Mouse (Mus musculus) stomach, postnatal 0 days (tissue): Measurements from ENCODE around the gene Gm13272. TPM values are rescaled to one million over a fixed set of nuclear protein-coding genes. Genes with fewer than 3 reads are reported as not detected.
"Not testable (repeated sequence)": the region's sequence is repeated elsewhere in the genome, so short reads cannot be mapped to it uniquely, and the experiment has no call there.

Source experiments
- ATAC-seq: fragments of 200-750 bp; cut with Nextera tagmentation; 2 replicates; pipeline ENCODE4 v1.8.0; 2017; ENCODE audit not compliant: low FRiP score, low TSS enrichment
- DNase-seq: peaks from one replicate; pipeline ENCODE4 v3.0.0-alpha.2; 2016; ENCODE audit warnings: low spot score
- H3K27ac ChIP-seq: fragments of 300-500 bp; sonication (generic); replicated peaks from 2 replicates; pipeline ENCODE4 v1.5.1; 2014; ENCODE audit warnings: mild to moderate bottlenecking, control low read depth
- H3K27me3 ChIP-seq: fragments of 300-500 bp; sonication (generic); 2 replicates; pipeline ENCODE4 v1.6.1; 2014; ENCODE audit warnings: low read length; ENCODE audit not compliant: control insufficient read depth, insufficient read depth
- H3K36me3 ChIP-seq: fragments of 300-500 bp; sonication (generic); 2 replicates; pipeline ENCODE4 v1.6.1; 2014; ENCODE audit warnings: low read length, mixed read lengths; ENCODE audit not compliant: control insufficient read depth, insufficient read depth
- H3K4me1 ChIP-seq: fragments of 300-500 bp; sonication (generic); replicated peaks from 2 replicates; pipeline ENCODE4 v1.6.1; 2014; ENCODE audit warnings: antibody characterized with exemption; ENCODE audit not compliant: control insufficient read depth, insufficient read depth
- H3K4me2 ChIP-seq: fragments of 300-500 bp; sonication (generic); replicated peaks from 2 replicates; pipeline ENCODE4 v1.6.1; 2014; ENCODE audit warnings: low read depth, mild to moderate bottlenecking, control low read depth, moderate library complexity
- H3K4me3 ChIP-seq: fragments of 300-500 bp; sonication (generic); 2 replicates; pipeline ENCODE4 v1.5.1; 2014; ENCODE audit warnings: low read depth, low read length, control low read depth
- H3K9ac ChIP-seq: fragments of 300-500 bp; sonication (generic); 2 replicates; pipeline ENCODE4 v1.6.1; 2014; ENCODE audit warnings: mild to moderate bottlenecking, low read length, control low read depth, mixed read lengths
- H3K9me3 ChIP-seq: fragments of 300-500 bp; sonication (generic); 2 replicates; pipeline ENCODE4 v1.6.1; 2016; ENCODE audit warnings: low read length; ENCODE audit not compliant: control insufficient read depth
- CTCF ChIP-seq: IDR thresholded peaks from 2 replicates; pipeline ENCODE4 v1.5.1; 2016; ENCODE audit warnings: antibody characterized with exemption, low read depth, mild to moderate bottlenecking, moderate library complexity
- WGBS: fragments of 180-500 bp; shearing (Covaris S2); extraction: QIAGEN DNeasy Blood & Tissue Kit; methylation state at CpG from one replicate; pipeline ENCODE4 v1.1.7; 2014; 5-methylcytosine and 5-hydroxymethylcytosine counted together
- polyA plus RNA-seq: library from polyadenylated mRNA; unstranded; fragments of >200 nt; fragmentation: Nextera tagmentation; extraction: Ambion mirVana; gene quantifications from 2 replicates; pipeline ENCODE4 v1.2.1, GENCODE M21; 2015

Gene Gm13272
- polyA plus RNA-seq, 1 experiment from 2014 or later: not detected

DNA sequence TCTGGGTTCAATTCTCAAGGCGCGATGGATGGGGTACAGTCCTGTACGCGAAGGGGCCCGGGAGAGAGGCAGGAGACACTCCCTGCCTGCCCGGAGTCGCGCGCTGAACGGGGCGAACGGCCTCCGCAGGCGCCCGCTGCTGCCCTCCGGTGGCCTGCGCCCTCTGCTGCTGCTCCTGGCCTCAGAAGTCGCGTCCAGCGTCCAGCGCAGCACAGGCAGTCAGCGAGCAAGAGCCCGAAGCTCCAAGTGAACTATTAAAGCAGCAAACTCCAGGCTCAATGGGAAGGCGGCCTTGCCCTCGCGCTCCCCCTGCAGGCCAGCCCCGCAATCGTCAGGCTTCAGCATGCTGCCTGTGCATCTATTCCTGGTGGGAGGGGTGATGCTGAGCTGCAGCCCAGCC, 19.2 kb upstream of the Gm13272 start:
- H3K9me3 ChIP-seq, H3K36me3 ChIP-seq, H3K9ac ChIP-seq, H3K4me1 ChIP-seq, ATAC-seq, H3K27me3 ChIP-seq: not testable (repeated sequence)
- H3K4me3 ChIP-seq: peak overlapping the region; percentile 31
- peak; percentile 71 for TF ChIP-seq CTCF
- WGBS: under 1% methylated on average over 21 of the region's 28 CpGs
- H3K27ac ChIP-seq: 0 out of 2 replicates have a peak overlapping the region, but pooled peaks have one; percentile 24
- peak overlapping the region; percentile 41 for H3K4me2 ChIP-seq
- DNase-seq: peak; percentile 79

DNA sequence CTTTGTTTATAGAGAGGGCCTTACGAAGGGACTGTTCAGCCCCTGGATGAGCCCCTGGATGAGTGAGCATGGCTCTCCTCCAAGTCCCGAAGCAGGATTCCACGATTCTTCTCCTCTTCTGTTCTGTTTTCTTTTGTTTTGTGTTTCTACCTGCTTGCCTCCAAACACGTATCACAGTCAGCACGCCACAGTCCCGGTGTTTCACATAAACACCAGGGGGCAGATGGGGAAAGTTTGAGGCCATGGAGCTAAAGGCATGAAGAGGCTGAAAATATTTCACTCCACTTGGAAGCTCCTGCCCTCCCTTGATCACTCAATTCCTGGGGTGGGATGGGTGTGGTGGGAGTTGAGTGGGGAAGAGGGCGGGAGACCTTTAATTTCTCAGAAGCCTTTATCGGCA, 17.9 kb upstream of the Gm13272 start:
- not testable (repeated sequence) for H3K4me1 ChIP-seq
- 60% methylated on average over 6 of the region's 8 CpGs for WGBS

GRCm38 (mm10) chr4:88762341-88762740, 17.3 kb upstream of the Gm13272 start:
- ATAC-seq, H3K4me3 ChIP-seq, H3K9ac ChIP-seq, DNase-seq, H3K36me3 ChIP-seq, H3K27me3 ChIP-seq, H3K4me1 ChIP-seq, H3K27ac ChIP-seq, H3K4me2 ChIP-seq, H3K9me3 ChIP-seq: not testable (repeated sequence)
- 51% methylated on average over 8 of the region's 9 CpGs for WGBS

More for the DNA sequence above, 17.9 kb upstream of the Gm13272 start:
- not testable (repeated sequence) for DNase-seq, ATAC-seq, H3K4me3 ChIP-seq, H3K27ac ChIP-seq, H3K36me3 ChIP-seq, H3K9me3 ChIP-seq, H3K4me2 ChIP-seq, H3K9ac ChIP-seq, H3K27me3 ChIP-seq
- peak; percentile 16; the same call in 1 of the 2 replicates for TF ChIP-seq CTCF

GRCm38 (mm10) chr4:88763384-88764018, 16.1 kb upstream of the Gm13272 start:
- H3K4me1 ChIP-seq, H3K9me3 ChIP-seq, H3K9ac ChIP-seq, H3K36me3 ChIP-seq, ATAC-seq, H3K27me3 ChIP-seq, H3K27ac ChIP-seq: not testable (repeated sequence)
- 2% methylated on average over 17 of the region's 42 CpGs for WGBS
- peak; percentile 70 for DNase-seq
- TF ChIP-seq CTCF: peak; percentile 67
- Histone ChIP-seq H3K4me2 (peak overlapping the region; percentile 35; the same call in 1 of the 2 replicates), H3K4me3 (0 out of 2 replicates have a peak overlapping the region, but pooled peaks have one; percentile 13)

DNA sequence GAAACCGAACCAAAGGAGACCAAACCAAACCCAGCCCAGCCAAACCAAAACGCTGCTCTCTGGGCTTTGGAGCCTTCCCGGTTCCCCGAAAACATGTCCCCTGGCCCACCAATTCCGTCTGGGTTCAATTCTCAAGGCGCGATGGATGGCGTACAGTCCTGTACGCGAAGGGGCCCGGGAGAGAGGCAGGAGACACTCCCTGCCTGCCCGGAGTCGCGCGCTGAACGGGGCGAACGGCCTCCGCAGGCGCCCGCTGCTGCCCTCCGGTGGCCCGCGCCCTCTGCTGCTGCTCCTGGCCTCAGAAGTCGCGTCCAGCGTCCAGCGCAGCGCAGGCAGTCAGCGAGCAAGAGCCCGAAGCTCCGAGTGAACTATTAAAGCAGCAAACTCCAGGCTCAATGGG, 6.1 kb upstream of the Gm13272 start, which contains the start of gene Gm13290:
Gene Gm13290, plus strand, starts transcription at position 301 of the 400 bp plus-strand sequence.
- H3K36me3 ChIP-seq, H3K9ac ChIP-seq, H3K27ac ChIP-seq, H3K27me3 ChIP-seq, H3K9me3 ChIP-seq, H3K4me2 ChIP-seq, H3K4me1 ChIP-seq, H3K4me3 ChIP-seq, DNase-seq, ATAC-seq: not testable (repeated sequence)
- no CpG with 5 or more reads among the region's 32 CpGs for WGBS

GRCm38 (mm10) chr4:88776622-88777021, 3.0 kb upstream of the Gm13272 start, which contains the start of gene Gm13289:
Gene Gm13289 (plus strand): TSS chr4:88776922.
- H3K27me3 ChIP-seq, H3K27ac ChIP-seq, DNase-seq, H3K9me3 ChIP-seq, ATAC-seq, H3K4me2 ChIP-seq, H3K4me1 ChIP-seq, H3K36me3 ChIP-seq, H3K4me3 ChIP-seq, H3K9ac ChIP-seq: not testable (repeated sequence)
- no CpG with 5 or more reads among the region's 29 CpGs for WGBS

DNA sequence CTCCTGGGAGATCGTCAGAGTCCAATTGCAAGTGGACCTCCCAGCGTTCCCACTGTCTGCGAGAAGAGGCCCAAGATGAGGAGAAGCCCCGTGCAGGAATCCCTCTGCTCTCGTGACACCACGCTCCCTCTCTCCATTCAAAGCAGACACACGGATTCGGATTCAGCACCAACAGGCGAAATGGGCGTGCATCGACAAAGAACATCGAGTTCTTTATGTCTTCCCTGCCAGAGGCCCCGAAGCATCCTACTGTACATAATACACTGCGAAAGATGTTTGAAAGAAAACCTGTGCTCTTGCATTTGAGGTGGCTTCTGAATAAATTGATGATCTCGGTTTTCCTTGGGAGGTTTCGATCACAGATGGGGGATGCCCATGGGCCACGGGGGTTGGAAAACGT, 670 bp downstream of the Gm13272 start:
- not testable (repeated sequence) for H3K27me3 ChIP-seq, H3K4me3 ChIP-seq, H3K4me2 ChIP-seq, DNase-seq, ATAC-seq, H3K4me1 ChIP-seq, H3K27ac ChIP-seq, H3K9me3 ChIP-seq, H3K9ac ChIP-seq, H3K36me3 ChIP-seq
- 46% methylated on average over 15 of the region's 18 CpGs for WGBS

GRCm38 (mm10) chr4:88781831-88782230, 2.2 kb downstream of the Gm13272 start, which contains the start of gene Ifnz:
Gene Ifnz (plus strand): TSS chr4:88782131.
- 32% methylated on average over 4 of the region's 7 CpGs for WGBS
- H3K9ac ChIP-seq, DNase-seq, H3K36me3 ChIP-seq, H3K4me3 ChIP-seq, ATAC-seq, H3K9me3 ChIP-seq, H3K27me3 ChIP-seq, H3K4me1 ChIP-seq, H3K27ac ChIP-seq: not testable (repeated sequence)
- H3K4me2 ChIP-seq: 0 out of 2 replicates have a peak within 1 kb of the TSS, but pooled peaks have one; percentile 29
